ENCODE assay signal across 14 mouse cellular contexts in genomic region chr17:64612135-64612885, GRCm38 (mm10). TPM values are rescaled to one million over a fixed set of nuclear protein-coding genes. Genes with fewer than 3 reads are reported as not detected.
DNase-seq lines count a peak whose midpoint lies in the region; ATAC-seq and TF ChIP-seq lines count a peak whose summit lies in the region.
"Had no signal": no experiment of that assay in that cellular context is flagged by ENCODE, and none has a peak within 500 bp of the region (broad histone marks: within the 10 kb centered on the region; RNA-seq: fewer than 3 reads in every experiment).

No protein-coding gene starts in this region.

- H3K4me2 ChIP-seq in lung, postnatal 0 days (replicated peaks; ENCODE audit: low read depth, low read length) = no peak overlapping the region
- H3K4me2 ChIP-seq in forebrain, postnatal 0 days (ENCODE audit: low read depth) = no peak overlapping the region
- H3K4me2 ChIP-seq in kidney, embryonic 14.5 days (replicated peaks; ENCODE audit: low read depth, low read length) = no peak overlapping the region

- H3K27me3 ChIP-seq in lung, postnatal 0 days (replicated peaks; ENCODE audit: insufficient read depth, low read length) = no peaks in the 10 kb centered on the region
- H3K27me3 ChIP-seq in forebrain, postnatal 0 days (ENCODE audit: insufficient read depth, low read length) = no peaks in the 10 kb centered on the region
- H3K27me3 ChIP-seq in kidney, embryonic 14.5 days (ENCODE audit: control insufficient read depth, insufficient read depth, low read length) = no peaks in the 10 kb centered on the region

- H3K36me3 ChIP-seq in lung, postnatal 0 days (ENCODE audit: insufficient read depth, low read length) = no peaks in the 10 kb centered on the region
- H3K36me3 ChIP-seq in forebrain, postnatal 0 days (ENCODE audit: insufficient read depth) = no peaks in the 10 kb centered on the region
- no peaks in the 10 kb centered on the region; the same call in 1 of the 2 replicates for H3K36me3 ChIP-seq in kidney, embryonic 14.5 days (ENCODE audit: control insufficient read depth, insufficient read depth, low read length)

- H3K4me3 ChIP-seq in lung, postnatal 0 days (ENCODE audit: low read depth, low read length) = no peak overlapping the region
- H3K4me3 ChIP-seq in forebrain, postnatal 0 days (ENCODE audit: low read depth, low read length) = no peak overlapping the region
- no peak overlapping the region for H3K4me3 ChIP-seq in kidney, embryonic 14.5 days (ENCODE audit: low read length)
- H3K4me3 ChIP-seq: forebrain, embryonic 10.5 days; hindbrain, embryonic 10.5 days had no signal

- H3K9me3 ChIP-seq in lung, postnatal 0 days (ENCODE audit: low read length) = no peaks in the 10 kb centered on the region
- no peaks in the 10 kb centered on the region for H3K9me3 ChIP-seq in forebrain, postnatal 0 days (ENCODE audit: low read length)
- H3K9me3 ChIP-seq in kidney, embryonic 14.5 days (ENCODE audit: control insufficient read depth, low read length) = no peaks in the 10 kb centered on the region
- H3K9me3 ChIP-seq: forebrain, embryonic 10.5 days; hindbrain, embryonic 10.5 days had no signal

- peak; percentile 25 for DNase-seq in kidney, postnatal 14 days
- no peak for DNase-seq in kidney, adult 11 months
- peak; percentile 75 to 81 for DNase-seq in adrenal gland, postnatal 36 days
- peak; percentile 45 to 59 for DNase-seq in gastrocnemius, postnatal 36 days
- peak; percentile 76 for DNase-seq in lung, postnatal 0 days (ENCODE audit: low spot score)
- DNase-seq in forebrain, postnatal 0 days = no peak
- DNase-seq in spleen, postnatal 36 days (ENCODE audit: low spot score in 2 of 2) = no peak
- DNase-seq: cerebellum, postnatal 25 days; layer of hippocampus, adult 9-11 months; thymus, postnatal 36 days had no signal

- H3K27ac ChIP-seq in lung, postnatal 0 days (ENCODE audit: low read length) = 0 out of 2 replicates have a peak overlapping the region, but pooled peaks have one; percentile 32
- no peak overlapping the region for H3K27ac ChIP-seq in forebrain, postnatal 0 days (ENCODE audit: low read depth, low read length)
- no peak overlapping the region for H3K27ac ChIP-seq in kidney, embryonic 14.5 days (ENCODE audit: low read depth, low read length)
- H3K27ac ChIP-seq: forebrain, embryonic 10.5 days; hindbrain, embryonic 10.5 days had no signal

- 68% methylated on average over 16 of the region's 16 CpGs for WGBS in lung, postnatal 0 days
- 75% methylated on average over 16 of the region's 16 CpGs for WGBS in forebrain, postnatal 0 days
- WGBS in kidney, embryonic 14.5 days = 74% methylated on average over 16 of the region's 16 CpGs

- H3K9ac ChIP-seq in lung, postnatal 0 days (replicated peaks; ENCODE audit: low read depth) = no peak overlapping the region
- H3K9ac ChIP-seq in forebrain, postnatal 0 days = no peak overlapping the region
- H3K9ac ChIP-seq in kidney, embryonic 14.5 days (ENCODE audit: low read depth, low read length) = no peak overlapping the region

- H3K4me1 ChIP-seq in lung, postnatal 0 days (ENCODE audit: insufficient read depth, low read depth, low read length) = peaks cover 8% of the 10 kb centered on the region; the same call in 1 of the 2 replicates
- no peaks in the 10 kb centered on the region for H3K4me1 ChIP-seq in forebrain, postnatal 0 days (ENCODE audit: insufficient read depth)
- H3K4me1 ChIP-seq in kidney, embryonic 14.5 days (ENCODE audit: control insufficient read depth, insufficient read depth, low read length) = no peaks in the 10 kb centered on the region

- intact Hi-C loops in gastrocnemius, postnatal 36 days (cut with DNase I) = no loop called here

- no peak for TF ChIP-seq EP300 in lung, postnatal 0 days (IDR thresholded peaks at IDR 0.05)

- no peak for TF ChIP-seq CTCF in lung, postnatal 0 days (IDR thresholded peaks at IDR 0.05)
- TF ChIP-seq CTCF in forebrain, postnatal 0 days (IDR thresholded peaks at IDR 0.05; ENCODE audit: low read depth) = no peak

- ATAC-seq in lung, postnatal 0 days = peak; percentile 69
- no peak for ATAC-seq in forebrain, postnatal 0 days
- ATAC-seq in kidney, embryonic 14.5 days (ENCODE audit: low FRiP score, low TSS enrichment) = no peak
- ATAC-seq: activated CD4-positive, CD25-positive, alpha-beta regulatory T cell, adult 4 months had no signal

RNA-seq across cellular contexts. Expression of gene Man2a1, which starts 11.8 kb away (rescaled TPM):
- total RNA-seq in adrenal gland, postnatal 36 days (2021) = 100 to 1,000 TPM; 167 to 177 TPM
- total RNA-seq in gastrocnemius, postnatal 36 days (2021) = 1 to 10 TPM; 6.9 to 7.6 TPM
- polyA plus RNA-seq in lung, postnatal 0 days (2015; fragmentation: Nextera tagmentation; extraction: Ambion mirVana) = 9.6 and 9.7 TPM in 2 replicates
- 11.0 and 19.9 TPM in 2 replicates for total RNA-seq in forebrain, postnatal 0 days (2014; rRNA removed)
- 1.4 and 2.2 TPM in 2 replicates for polyA plus RNA-seq in forebrain, postnatal 0 days (2015; fragmentation: Nextera tagmentation; extraction: Ambion mirVana)
- polyA plus RNA-seq in kidney, embryonic 14.5 days (2014; fragmentation: Nextera tagmentation; extraction: Ambion mirVana) = 9.8 and 12.5 TPM in 2 replicates

Comparison
In these comparisons a context has a peak if more than half of its experiments do, and no peak if none do; other contexts are left out.
1. DNase-seq: peak in kidney, postnatal 14 days (single experiment), adrenal gland, postnatal 36 days (2 of 2), gastrocnemius, postnatal 36 days (2 of 2) and lung, postnatal 0 days (single experiment); none in kidney, adult 11 months (single experiment), forebrain, postnatal 0 days (single experiment) and spleen, postnatal 36 days (0 of 2).